Mouse (Mus musculus) layer of hippocampus, adult 18-20 months (tissue): Measurements from ENCODE around the gene Hist1h1b. TPM values are rescaled to one million over a fixed set of nuclear protein-coding genes. Genes with fewer than 3 reads are reported as not detected.

Source experiments
- DNase-seq, 2 experiments: peaks; one replicate each; pipeline ENCODE4 v3.0.0; 2022; ENCODE audit warnings: low spot score in 2 of 2
- microRNA-seq, 2 experiments: library from miRNA; unstranded; fragments of <30 nt; microRNA quantifications; one replicate each; pipeline ENCODE4 v1.2.0; 2021
- total RNA-seq, 2 experiments: library from RNA; stranded (reverse); gene quantifications; 2 replicates each; pipeline ENCODE4 v1.2.3; 2021

Gene Hist1h1b
- total RNA-seq, 2 experiments from 2014 or later: 4.4 to 4.9 TPM

- DNase-seq: no peak
Measured at GRCm38 (mm10) chr13:21733466-21733865, 47.0 kb downstream of the Hist1h1b start.

Small RNA genes lying within 50 kb of the gene (microRNA-seq; reads per million reads assigned to microRNA genes)
- gene Gm19658: 0 reads per million in 2 experiments
- 0 reads per million in 2 experiments for gene Gm44346
- gene Gm44454: 0 reads per million in 2 experiments

Other genes starting within 250 kb of the Hist1h1b start
- gene Zkscan8, start 249.5 kb downstream of the Hist1h1b start, total RNA-seq: 10 to 100 TPM; 16.8 to 18.7 TPM
- gene Olfr1366, start 237.8 kb downstream of the Hist1h1b start, total RNA-seq: not detected
- gene Olfr1535, start 220.7 kb downstream of the Hist1h1b start, total RNA-seq: not detected
- gene Olfr1364, start 198.9 kb downstream of the Hist1h1b start, total RNA-seq: not detected
- not detected for gene Olfr1362, start 166.6 kb downstream of the Hist1h1b start, total RNA-seq
- gene Olfr11, start 138.1 kb downstream of the Hist1h1b start, total RNA-seq: not detected
- not detected for gene Olfr1361, start 117.2 kb downstream of the Hist1h1b start, total RNA-seq
- not detected for gene Olfr1360, start 103.2 kb downstream of the Hist1h1b start, total RNA-seq
- gene Olfr1359, start 82.5 kb downstream of the Hist1h1b start, total RNA-seq: not detected
- gene Hist1h2bl, start 64.5 kb downstream of the Hist1h1b start, total RNA-seq: 10 to 100 TPM; 27.6 to 36.7 TPM
- gene Hist1h2ai, start 64.2 kb downstream of the Hist1h1b start, total RNA-seq: 10 to 100 TPM in 1 of 2 experiments, 1 to 10 TPM in 1; 8.2 to 48.5 TPM
- 10 to 100 TPM; 48.4 to 55.7 TPM for gene Hist1h3h, start 63.0 kb downstream of the Hist1h1b start, total RNA-seq
- 1 to 10 TPM; 2.9 to 3.3 TPM for gene Hist1h2bm, start 58.6 kb downstream of the Hist1h1b start, total RNA-seq
- gene Hist1h4j, start 45.6 kb downstream of the Hist1h1b start, total RNA-seq: 10 to 100 TPM; 14.8 to 23.1 TPM
- gene Hist1h4k, start 30.1 kb downstream of the Hist1h1b start, total RNA-seq: 100 to 1,000 TPM; 282 to 318 TPM
- 10 to 100 TPM; 11.8 to 15.2 TPM for gene Hist1h2ak, start 26.8 kb downstream of the Hist1h1b start, total RNA-seq
- 1 to 10 TPM; 2.7 to 6.6 TPM for gene Hist1h2bn, start 26.5 kb downstream of the Hist1h1b start, total RNA-seq
- 10 to 100 TPM; 45.5 to 56.3 TPM for gene Hist1h3i, start 2.7 kb upstream of the Hist1h1b start, total RNA-seq
- not detected for gene Hist1h2an, start 6.6 kb upstream of the Hist1h1b start, total RNA-seq
- 1 to 10 TPM; 4.7 to 5.9 TPM for gene Hist1h2bp, start 6.8 kb upstream of the Hist1h1b start, total RNA-seq
- gene Hist1h2bq, start 29.6 kb upstream of the Hist1h1b start, total RNA-seq: 10 to 100 TPM; 36.0 to 39.2 TPM
- gene Hist1h2ao, start 29.8 kb upstream of the Hist1h1b start, total RNA-seq: 10 to 100 TPM; 10.7 to 27.7 TPM
- gene Hist1h4m, start 31.1 kb upstream of the Hist1h1b start, total RNA-seq: 100 to 1,000 TPM; 262 to 266 TPM
- 10 to 100 TPM; 39.3 to 58.5 TPM for gene Hist1h4n, start 51.6 kb upstream of the Hist1h1b start, total RNA-seq
- 10 to 100 TPM in 1 of 2 experiments, not detected in 1; 24.8 TPM for gene Hist1h2ap, start 52.9 kb upstream of the Hist1h1b start, total RNA-seq
- 10 to 100 TPM; 36.0 to 38.4 TPM for gene Hist1h2br, start 53.1 kb upstream of the Hist1h1b start, total RNA-seq
- gene Zfp184, start 164.5 kb upstream of the Hist1h1b start, total RNA-seq: 1 to 10 TPM; 2.5 to 2.9 TPM
- under 1 TPM in 1 of 2 experiments, not detected in 1; 0.12 TPM for gene Pom121l2, start 200.6 kb upstream of the Hist1h1b start, total RNA-seq
- gene Prss16, start 229.1 kb upstream of the Hist1h1b start, total RNA-seq: 1 to 10 TPM in 1 of 2 experiments, under 1 TPM in 1; 0.58 to 1.3 TPM